Mouse (Mus musculus): Measurements from ENCODE around the gene Bpifb2. TPM values are rescaled to one million over a fixed set of nuclear protein-coding genes. Genes with fewer than 3 reads are reported as not detected.
"Not testable (repeated sequence)": the region's sequence is repeated elsewhere in the genome, so short reads cannot be mapped to it uniquely, and the experiment has no call there.

The Bpifb2 gene
- not detected in 2 replicates for polyA plus RNA-seq (2015; fragmentation: Nextera tagmentation; extraction: Ambion mirVana)

GRCm38 (mm10) chr2:153874745-153875144, at the start of gene Bpifb2:
Bpifb2 (plus strand) TSS chr2:153875045.
- ATAC-seq: no peak
- 68% methylated on average over 9 of the region's 9 CpGs for WGBS
- H3K4me3 ChIP-seq (replicated peaks): no peak within 1 kb of the TSS

GRCm38 (mm10) chr2:153825900-153826299, 48.9 kb upstream of the Bpifb2 start:
- not testable (repeated sequence) for H3K9ac ChIP-seq; H3K27me3 ChIP-seq (replicated peaks); H3K36me3 ChIP-seq; H3K4me3 ChIP-seq (replicated peaks); ATAC-seq; H3K9me3 ChIP-seq; H3K4me1 ChIP-seq (replicated peaks); H3K27ac ChIP-seq; H3K4me2 ChIP-seq (replicated peaks)
- WGBS: 63% methylated on average over 29 of the region's 32 CpGs

More at GRCm38 (mm10) chr2:153874745-153875144, at the start of gene Bpifb2:
- H3K27ac ChIP-seq: no peak within 1 kb of the TSS
- H3K4me2 ChIP-seq (replicated peaks): no peak within 1 kb of the TSS
- H3K4me1 ChIP-seq (replicated peaks): no peaks in the 10 kb centered on the region
- H3K9me3 ChIP-seq: no peaks in the 10 kb centered on the region
- no peaks in the 10 kb centered on the region for H3K27me3 ChIP-seq (replicated peaks)
- H3K36me3 ChIP-seq: no peaks in the 10 kb centered on the region
- no peak within 1 kb of the TSS for H3K9ac ChIP-seq

- H3K27me3 ChIP-seq (replicated peaks): no peaks in the 10 kb centered on the region; the same call in 1 of the 2 replicates
- H3K4me1 ChIP-seq (replicated peaks): no peaks in the 10 kb centered on the region
- H3K27ac ChIP-seq: no peak overlapping the region
- no peak overlapping the region for H3K4me2 ChIP-seq (replicated peaks)
- no peaks in the 10 kb centered on the region for H3K36me3 ChIP-seq
- WGBS: 81% methylated on average over 8 of the region's 8 CpGs
- no peak overlapping the region for H3K4me3 ChIP-seq (replicated peaks)
- ATAC-seq: no peak
- no peak overlapping the region for H3K9ac ChIP-seq
- H3K9me3 ChIP-seq: no peaks in the 10 kb centered on the region
These were observed 47.5 kb upstream of the Bpifb2 start for GRCm38 (mm10) chr2:153827171-153827830.

- no peaks in the 10 kb centered on the region; the same call in 1 of the 2 replicates for H3K27me3 ChIP-seq (replicated peaks)
- ATAC-seq: no peak
- no peaks in the 10 kb centered on the region for H3K36me3 ChIP-seq
- no peak overlapping the region for H3K4me3 ChIP-seq (replicated peaks)
- no peak overlapping the region for H3K4me2 ChIP-seq (replicated peaks)
- WGBS: 83% methylated on average over 7 of the region's 7 CpGs
- no peaks in the 10 kb centered on the region for H3K9me3 ChIP-seq
- no peak overlapping the region for H3K9ac ChIP-seq
- no peak overlapping the region for H3K27ac ChIP-seq
- H3K4me1 ChIP-seq (replicated peaks): no peaks in the 10 kb centered on the region
These were observed 46.1 kb upstream of the Bpifb2 start for GRCm38 (mm10) chr2:153828704-153829103.

GRCm38 (mm10) chr2:153833291-153833690, 41.6 kb upstream of the Bpifb2 start:
- ATAC-seq: no peak
- WGBS: 90% methylated on average over 8 of the region's 8 CpGs

GRCm38 (mm10) chr2:153842854-153843253, 32.0 kb upstream of the Bpifb2 start:
- Histone ChIP-seq H3K9me3 (no peaks in the 10 kb centered on the region), H3K4me3 (replicated peaks) (no peak overlapping the region), H3K4me1 (replicated peaks) (no peaks in the 10 kb centered on the region), H3K36me3 (no peaks in the 10 kb centered on the region), H3K27me3 (replicated peaks) (no peaks in the 10 kb centered on the region), H3K9ac (no peak overlapping the region), H3K27ac (no peak overlapping the region), H3K4me2 (replicated peaks) (no peak overlapping the region)
- ATAC-seq: no peak
- WGBS: 90% methylated on average over 8 of the region's 8 CpGs

More at GRCm38 (mm10) chr2:153833291-153833690, 41.6 kb upstream of the Bpifb2 start:
- no peaks in the 10 kb centered on the region for H3K36me3 ChIP-seq
- no peak overlapping the region for H3K27ac ChIP-seq
- H3K4me1 ChIP-seq (replicated peaks): no peaks in the 10 kb centered on the region
- no peak overlapping the region for H3K4me3 ChIP-seq (replicated peaks)
- H3K9ac ChIP-seq: no peak overlapping the region
- no peak overlapping the region for H3K4me2 ChIP-seq (replicated peaks)
- no peaks in the 10 kb centered on the region for H3K27me3 ChIP-seq (replicated peaks)
- H3K9me3 ChIP-seq: no peaks in the 10 kb centered on the region

- no peak overlapping the region for H3K9ac ChIP-seq
- no peak overlapping the region for H3K4me3 ChIP-seq (replicated peaks)
- no peaks in the 10 kb centered on the region for H3K27me3 ChIP-seq (replicated peaks)
- ATAC-seq: no peak
- H3K4me2 ChIP-seq (replicated peaks): no peak overlapping the region
- no peaks in the 10 kb centered on the region for H3K4me1 ChIP-seq (replicated peaks)
- no peaks in the 10 kb centered on the region for H3K36me3 ChIP-seq
- WGBS: 85% methylated on average over 3 of the region's 3 CpGs
- no peaks in the 10 kb centered on the region for H3K9me3 ChIP-seq
- H3K27ac ChIP-seq: no peak overlapping the region
These were observed 26.5 kb upstream of the Bpifb2 start for GRCm38 (mm10) chr2:153848389-153848788.

GRCm38 (mm10) chr2:153850351-153851029, 24.4 kb upstream of the Bpifb2 start:
- no peak for ATAC-seq
- H3K36me3 ChIP-seq: no peaks in the 10 kb centered on the region
- WGBS: 87% methylated on average over 6 of the region's 6 CpGs
- no peak overlapping the region for H3K27ac ChIP-seq
- no peak overlapping the region for H3K4me2 ChIP-seq (replicated peaks)
- H3K9ac ChIP-seq: no peak overlapping the region
- H3K9me3 ChIP-seq: no peaks in the 10 kb centered on the region
- no peaks in the 10 kb centered on the region for H3K4me1 ChIP-seq (replicated peaks)
- no peak overlapping the region for H3K4me3 ChIP-seq (replicated peaks)
- H3K27me3 ChIP-seq (replicated peaks): no peaks in the 10 kb centered on the region

- Histone ChIP-seq H3K36me3 (no peaks in the 10 kb centered on the region), H3K27ac (no peak overlapping the region), H3K9me3 (no peaks in the 10 kb centered on the region), H3K9ac (no peak overlapping the region), H3K4me3 (replicated peaks) (no peak overlapping the region), H3K4me2 (replicated peaks) (no peak overlapping the region), H3K4me1 (replicated peaks) (no peaks in the 10 kb centered on the region), H3K27me3 (replicated peaks) (no peaks in the 10 kb centered on the region)
- no peak for ATAC-seq
- WGBS: 54% methylated on average over 4 of the region's 4 CpGs
These were observed 23.9 kb upstream of the Bpifb2 start for GRCm38 (mm10) chr2:153851030-153851360.

GRCm38 (mm10) chr2:153853544-153853943, 21.3 kb upstream of the Bpifb2 start:
- Histone ChIP-seq H3K9me3 (no peaks in the 10 kb centered on the region), H3K4me3 (replicated peaks) (no peak overlapping the region), H3K36me3 (no peaks in the 10 kb centered on the region), H3K27me3 (replicated peaks) (no peaks in the 10 kb centered on the region), H3K4me2 (replicated peaks) (no peak overlapping the region), H3K4me1 (replicated peaks) (no peaks in the 10 kb centered on the region), H3K9ac (no peak overlapping the region), H3K27ac (no peak overlapping the region)
- 21% methylated on average over 5 of the region's 5 CpGs for WGBS
- ATAC-seq: no peak

- Histone ChIP-seq H3K4me2 (replicated peaks) (no peak overlapping the region), H3K4me3 (replicated peaks) (no peak overlapping the region), H3K9ac (no peak overlapping the region), H3K9me3 (no peaks in the 10 kb centered on the region), H3K27me3 (replicated peaks) (no peaks in the 10 kb centered on the region; the same call in 1 of the 2 replicates), H3K4me1 (replicated peaks) (no peaks in the 10 kb centered on the region), H3K27ac (no peak overlapping the region), H3K36me3 (no peaks in the 10 kb centered on the region)
- 75% methylated on average over 2 of the region's 2 CpGs for WGBS
- no peak for ATAC-seq
These were observed 15.3 kb upstream of the Bpifb2 start for GRCm38 (mm10) chr2:153859581-153859980.

- Histone ChIP-seq H3K4me2 (replicated peaks) (no peak overlapping the region), H3K9ac (no peak overlapping the region), H3K4me1 (replicated peaks) (no peaks in the 10 kb centered on the region), H3K27ac (no peak overlapping the region), H3K9me3 (no peaks in the 10 kb centered on the region), H3K27me3 (replicated peaks) (no peaks in the 10 kb centered on the region; the same call in 1 of the 2 replicates), H3K4me3 (replicated peaks) (no peak overlapping the region), H3K36me3 (no peaks in the 10 kb centered on the region)
- WGBS: 89% methylated on average over 11 of the region's 11 CpGs
- ATAC-seq: no peak
These were observed 14.5 kb upstream of the Bpifb2 start for GRCm38 (mm10) chr2:153860315-153860714.

GRCm38 (mm10) chr2:153860715-153861114, 14.1 kb upstream of the Bpifb2 start:
- H3K9ac ChIP-seq: no peak overlapping the region
- H3K9me3 ChIP-seq: no peaks in the 10 kb centered on the region
- no peaks in the 10 kb centered on the region for H3K4me1 ChIP-seq (replicated peaks)
- no peak overlapping the region for H3K4me2 ChIP-seq (replicated peaks)
- WGBS: 61% methylated on average over 3 of the region's 3 CpGs
- no peaks in the 10 kb centered on the region for H3K36me3 ChIP-seq
- no peak for ATAC-seq
- H3K27me3 ChIP-seq (replicated peaks): no peaks in the 10 kb centered on the region; the same call in 1 of the 2 replicates
- H3K27ac ChIP-seq: no peak overlapping the region
- H3K4me3 ChIP-seq (replicated peaks): no peak overlapping the region
